Mouse (Mus musculus) layer of hippocampus, postnatal 25 days (tissue): ENCODE data around the gene Rhox3h. TPM values are rescaled to one million over a fixed set of nuclear protein-coding genes. Genes with fewer than 3 reads are reported as not detected.
"Not testable (repeated sequence)": the region's sequence is repeated elsewhere in the genome, so short reads cannot be mapped to it uniquely, and the experiment has no call there.

Experiments used
- DNase-seq, 2 experiments: peaks; one replicate each; pipeline ENCODE4 v3.0.0; 2022; ENCODE audit warnings: mixed read lengths in 2 of 2, low spot score in 1 of 2; ENCODE audit errors: extremely low spot score in 1 of 2
- total RNA-seq, 2 experiments: library from RNA; stranded (reverse); gene quantifications; 2 replicates each; pipeline ENCODE4 v1.2.3; 2021

The Rhox3h gene
- total RNA-seq = not detected

DNA sequence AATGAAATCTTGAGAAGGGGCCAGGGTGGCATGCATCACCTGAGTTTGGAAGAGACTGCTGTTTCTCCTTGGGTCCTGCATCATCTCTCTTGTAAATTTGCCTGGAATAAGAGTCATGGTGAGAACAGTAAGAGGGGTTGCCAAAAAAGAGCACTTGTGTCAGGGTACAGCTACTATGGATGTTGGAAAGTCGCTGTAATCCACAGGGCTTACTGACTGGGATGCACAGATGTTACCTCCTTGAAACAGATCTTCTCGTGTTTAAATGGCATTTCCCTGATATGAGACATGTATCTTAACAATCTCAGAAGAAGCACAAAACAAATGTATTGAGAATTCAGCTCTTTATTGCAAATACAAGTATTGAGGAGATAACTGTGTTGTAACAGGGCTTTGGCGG lies at the start of gene Rhox3h:
Gene Rhox3h (minus strand): TSS at position 101 of the 400 bp plus-strand sequence.
- not testable (repeated sequence) for DNase-seq

DNA sequence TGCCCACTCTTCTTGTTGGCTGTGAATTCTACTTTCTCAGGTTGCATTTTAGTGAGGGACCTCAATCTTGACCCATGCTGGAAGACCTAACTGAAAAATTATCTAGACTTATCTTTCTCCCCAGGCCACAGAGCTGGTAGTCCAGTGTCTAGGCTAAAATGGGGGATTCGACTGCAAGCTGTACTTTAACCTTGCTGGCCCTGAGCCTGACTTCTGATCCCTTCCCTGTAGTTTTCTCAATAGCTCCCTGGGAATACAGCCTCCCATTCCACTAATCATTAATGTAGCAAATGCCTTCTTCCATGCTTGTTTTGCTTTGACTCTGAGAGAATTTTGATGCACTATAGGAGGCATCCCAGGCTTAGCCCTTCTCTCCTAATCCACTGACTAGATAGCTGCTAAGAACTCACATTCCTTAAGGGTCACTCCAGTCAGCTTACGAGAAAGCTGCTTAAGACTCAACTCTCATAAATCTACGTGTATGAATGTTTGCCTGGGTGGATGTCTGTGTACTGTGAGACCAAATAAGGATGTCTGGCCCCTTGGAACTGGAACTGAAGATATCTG lies 33.3 kb upstream of the Rhox3h start:
- no peak for DNase-seq

DNA sequence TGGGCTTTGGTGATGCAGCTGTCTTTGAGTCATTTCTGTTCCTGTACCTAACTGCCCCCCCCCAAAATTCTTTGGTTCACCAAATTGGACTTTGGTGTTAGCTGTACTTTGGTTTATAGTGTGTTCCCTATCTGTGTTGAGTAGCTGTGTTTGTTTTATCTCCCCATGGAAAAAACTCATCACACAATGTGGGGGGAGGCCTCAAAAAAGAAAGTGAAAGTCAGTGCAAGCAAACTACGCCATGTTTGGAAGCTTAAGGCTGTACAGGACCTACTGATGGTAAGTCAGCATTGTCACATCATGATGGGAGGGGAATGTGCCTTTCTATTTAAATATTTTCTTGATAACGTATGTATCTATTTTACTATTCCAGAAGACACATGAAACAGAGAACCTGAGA lies 23.7 kb upstream of the Rhox3h start:
- DNase-seq = no peak

DNA sequence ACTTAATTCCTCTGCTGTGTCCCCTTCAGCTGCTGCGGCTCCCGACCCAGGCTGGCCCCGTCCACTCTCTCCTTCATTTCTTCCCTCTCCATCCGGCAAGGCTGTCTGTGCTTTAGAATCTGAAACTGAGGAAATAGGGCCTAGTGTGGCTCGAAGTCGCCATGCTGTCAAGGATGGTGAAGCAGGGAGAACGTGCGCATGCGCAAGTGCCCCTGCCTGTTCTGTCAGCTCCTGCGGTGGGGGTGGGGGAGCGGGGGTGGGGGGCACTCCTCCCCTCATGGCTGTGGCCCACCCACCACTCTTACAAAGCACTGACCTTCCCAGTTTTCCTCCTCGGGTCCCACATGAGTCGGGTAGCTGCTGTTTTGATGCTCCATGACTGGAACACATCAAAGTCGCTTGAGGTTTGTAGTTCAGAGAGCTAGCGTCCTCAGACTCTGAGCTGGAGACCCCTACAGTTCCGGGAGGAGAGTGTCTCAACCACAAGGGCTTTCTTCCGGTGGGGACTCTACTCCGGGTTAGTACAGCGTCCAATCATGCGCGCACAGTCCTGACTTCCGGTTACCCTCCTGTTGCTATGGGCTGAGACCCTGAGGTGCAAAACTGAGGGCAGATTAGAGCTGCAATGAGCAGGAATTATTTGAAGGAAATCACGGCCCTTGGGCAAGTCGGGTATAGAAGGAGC lies 14.6 kb upstream of the Rhox3h start:
- no peak for DNase-seq

DNA sequence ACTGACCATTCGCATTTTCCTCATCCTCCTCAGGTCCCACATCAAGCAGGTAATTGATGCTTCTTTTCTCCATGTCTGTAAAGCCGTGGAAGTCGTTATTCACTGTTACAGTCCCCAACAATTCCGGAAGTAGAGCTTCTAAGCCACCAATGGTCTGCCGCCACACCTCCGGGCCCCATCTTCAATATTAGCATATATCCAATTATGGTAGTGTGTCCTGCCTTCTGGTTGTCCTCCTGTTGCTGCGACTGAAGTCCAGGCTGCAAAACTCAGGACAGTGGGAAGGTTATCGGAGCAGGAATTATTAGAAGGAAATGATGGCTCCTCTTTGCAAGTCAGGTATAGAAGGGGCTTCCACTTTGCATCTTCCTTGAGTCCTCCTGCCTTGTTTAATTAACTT lies 4.6 kb upstream of the Rhox3h start, which contains the start of gene Rhox2h:
Gene Rhox2h (minus strand): TSS at position 101 of the 400 bp plus-strand sequence.
- DNase-seq = not testable (repeated sequence)

DNA sequence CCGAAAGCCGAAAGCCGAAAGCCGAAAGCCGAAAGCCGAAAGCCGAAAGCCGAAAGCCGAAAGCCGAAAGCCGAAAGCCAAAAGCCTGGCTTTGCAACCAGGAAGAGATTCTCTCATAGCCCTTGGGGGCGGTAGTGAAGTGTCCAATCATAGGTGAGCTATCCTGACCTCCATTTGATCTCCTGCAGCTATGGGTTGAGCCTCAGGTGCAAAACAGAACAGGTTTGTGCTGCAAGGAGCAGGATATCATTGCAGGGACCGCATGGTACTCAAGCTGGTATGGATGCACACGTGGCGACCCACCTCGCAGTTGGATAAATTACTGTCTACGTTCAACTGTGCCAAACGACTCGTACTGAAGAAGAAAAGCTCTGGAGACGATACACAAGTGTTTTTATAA lies 17.3 kb downstream of the Rhox3h start, which contains the start of gene Rhox4g:
Gene Rhox4g (minus strand): TSS at position 101 of the 400 bp plus-strand sequence.
- not testable (repeated sequence) for DNase-seq

DNA sequence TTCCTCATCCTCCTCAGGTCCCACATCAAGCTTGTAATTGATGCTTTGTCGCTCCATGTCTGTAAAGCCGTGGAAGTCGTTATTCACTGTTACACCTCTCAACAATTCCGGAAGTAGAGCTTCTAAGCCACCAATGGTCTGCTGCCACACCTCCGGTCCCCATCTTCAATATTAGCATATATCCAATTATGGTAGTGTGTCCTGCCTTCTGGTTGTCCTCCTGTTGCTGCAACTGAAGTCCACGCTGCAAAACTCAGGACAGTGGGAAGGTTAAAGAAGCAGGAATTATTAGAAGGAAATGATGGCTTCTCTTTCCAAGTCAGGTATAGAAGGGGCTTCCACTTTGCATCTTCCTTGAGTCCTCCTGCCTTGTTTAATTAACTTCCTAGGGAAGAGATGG lies 25.2 kb downstream of the Rhox3h start, which contains the start of gene Rhox2g:
Gene Rhox2g (minus strand): TSS at position 101 of the 400 bp plus-strand sequence.
- not testable (repeated sequence) for DNase-seq

DNA sequence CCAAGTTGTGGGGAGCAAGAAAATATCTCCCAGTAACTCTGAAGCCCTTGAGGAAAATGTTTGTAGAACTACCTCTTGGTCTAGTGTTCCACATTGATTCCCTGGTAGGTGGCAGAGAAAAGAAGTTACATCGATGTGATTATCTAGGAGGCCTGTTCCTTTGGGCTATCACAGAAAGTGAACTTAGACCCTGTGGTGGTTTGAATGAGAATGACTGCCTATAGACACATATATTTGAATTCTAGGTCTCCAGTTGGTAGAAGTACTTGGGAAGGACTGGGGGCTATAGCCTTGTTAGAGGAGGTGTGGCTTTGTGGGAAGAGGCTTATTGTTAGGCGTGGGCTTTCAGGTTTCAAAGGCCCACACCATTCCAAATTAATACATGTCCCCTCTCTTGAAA lies 40.1 kb downstream of the Rhox3h start, which contains the start of gene Rhox3g:
Gene Rhox3g (minus strand): TSS at position 101 of the 400 bp plus-strand sequence.
- DNase-seq = not testable (repeated sequence)

Other genes starting within 250 kb of the Rhox3h start
- not detected for gene Rhox4b, start 236.3 kb downstream of the Rhox3h start, total RNA-seq
- not detected for gene Rhox2c, start 215.1 kb downstream of the Rhox3h start, total RNA-seq
- gene Rhox3c, start 210.2 kb downstream of the Rhox3h start, total RNA-seq = not detected
- not detected for gene Rhox4c, start 188.4 kb downstream of the Rhox3h start, total RNA-seq
- not detected for gene Rhox2d, start 175.3 kb downstream of the Rhox3h start, total RNA-seq
- gene Rhox4d, start 154.4 kb downstream of the Rhox3h start, total RNA-seq = not detected
- not detected for gene Rhox2e, start 138.3 kb downstream of the Rhox3h start, total RNA-seq
- gene Rhox3e, start 126.7 kb downstream of the Rhox3h start, total RNA-seq = not detected
- not detected for gene Rhox4e, start 111.4 kb downstream of the Rhox3h start, total RNA-seq
- not detected for gene Rhox2f, start 97.4 kb downstream of the Rhox3h start, total RNA-seq
- not detected for gene Rhox3f, start 87.8 kb downstream of the Rhox3h start, total RNA-seq
- not detected for gene Rhox4f, start 61.1 kb downstream of the Rhox3h start, total RNA-seq
- gene Rhox3g, start 40.2 kb downstream of the Rhox3h start, total RNA-seq = not detected
- not detected for gene Rhox2g, start 25.3 kb downstream of the Rhox3h start, total RNA-seq
- gene Rhox4g, start 17.4 kb downstream of the Rhox3h start, total RNA-seq = not detected
- gene Rhox2h, start 4.5 kb upstream of the Rhox3h start, total RNA-seq = not detected
- gene Rhox5, start 136.1 kb upstream of the Rhox3h start, total RNA-seq = not detected
- not detected for gene Rhox6, start 158.1 kb upstream of the Rhox3h start, total RNA-seq
- not detected for gene Rhox7a, start 162.9 kb upstream of the Rhox3h start, total RNA-seq
- not detected for gene Rhox8, start 210.2 kb upstream of the Rhox3h start, total RNA-seq
- not detected for gene Rhox7b, start 228.5 kb upstream of the Rhox3h start, total RNA-seq
- not detected for gene Rhox9, start 233.0 kb upstream of the Rhox3h start, total RNA-seq